Comparison of ENCODE assay signal across 18 mouse cellular contexts in the genomic region with DNA sequence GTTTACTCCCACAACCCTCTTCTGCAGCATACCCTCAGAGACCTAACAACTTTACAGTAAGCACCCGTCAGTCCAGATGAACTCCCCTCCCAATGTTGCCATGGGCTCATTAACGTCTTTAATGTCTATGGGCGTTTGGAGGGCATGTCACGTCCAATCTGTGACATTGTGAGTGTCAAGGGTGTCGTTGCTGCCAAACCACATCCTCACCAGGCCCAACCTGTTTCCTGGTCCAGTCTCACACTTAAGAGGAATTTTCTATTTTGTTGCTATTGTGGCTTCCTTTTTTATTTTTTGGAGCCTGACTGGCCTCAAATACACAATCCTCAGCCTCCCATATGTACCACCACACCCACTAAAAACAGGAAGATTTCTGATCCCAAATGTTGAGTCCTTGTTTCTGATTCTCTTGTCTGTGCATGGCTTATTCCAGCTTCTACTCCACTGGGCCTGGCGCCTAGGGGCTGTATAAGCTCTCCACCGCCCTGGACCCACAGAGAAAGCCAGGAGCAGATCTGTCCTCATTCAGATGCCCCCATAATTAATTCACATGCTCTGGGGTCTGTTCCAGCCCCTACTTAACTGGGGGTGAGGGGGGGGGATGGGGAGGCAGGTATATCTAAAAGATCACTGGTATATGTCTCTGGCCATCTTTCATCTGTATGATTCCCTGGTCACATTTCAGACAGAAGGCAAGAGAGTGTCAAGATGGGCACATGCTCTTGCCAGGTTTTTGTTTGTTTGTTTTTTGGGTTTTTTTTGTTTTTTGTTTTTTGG. TPM values are rescaled to one million over a fixed set of nuclear protein-coding genes. Genes with fewer than 3 reads are reported as not detected.
DNase-seq lines count a peak whose midpoint lies in the region; ATAC-seq and TF ChIP-seq lines count a peak whose summit lies in the region.
"Had no signal": no experiment of that assay in that cellular context is flagged by ENCODE, and none has a peak within 500 bp of the region (broad histone marks: within the 10 kb centered on the region; RNA-seq: fewer than 3 reads in every experiment).

No protein-coding gene starts in this region.

- peaks cover 31% of the 10 kb centered on the region for H3K27me3 ChIP-seq in heart, embryonic 12.5 days (replicated peaks)
- H3K27me3 ChIP-seq in forebrain, postnatal 0 days (ENCODE audit: insufficient read depth, low read length), result no peaks in the 10 kb centered on the region
- no peaks in the 10 kb centered on the region for H3K27me3 ChIP-seq in hindbrain, postnatal 0 days (ENCODE audit: insufficient read depth, low read length)
- H3K27me3 ChIP-seq in neural tube, embryonic 13.5 days, result no peaks in the 10 kb centered on the region
- no peaks in the 10 kb centered on the region for H3K27me3 ChIP-seq in lung, postnatal 0 days (replicated peaks; ENCODE audit: insufficient read depth, low read length)
- H3K27me3 ChIP-seq in intestine, embryonic 16.5 days (replicated peaks; ENCODE audit: control insufficient read depth, insufficient read depth, low read length), result no peaks in the 10 kb centered on the region
- H3K27me3 ChIP-seq: stomach, embryonic 15.5 days had no signal

- no peak for TF ChIP-seq CTCF in forebrain, postnatal 0 days (IDR thresholded peaks at IDR 0.05; ENCODE audit: low read depth)
- no peak for TF ChIP-seq CTCF in hindbrain, postnatal 0 days (IDR thresholded peaks at IDR 0.05; ENCODE audit: low read depth)
- TF ChIP-seq CTCF in lung, postnatal 0 days (IDR thresholded peaks at IDR 0.05), result no peak

- H3K36me3 ChIP-seq in heart, embryonic 12.5 days, result no peaks in the 10 kb centered on the region
- no peaks in the 10 kb centered on the region for H3K36me3 ChIP-seq in forebrain, postnatal 0 days (ENCODE audit: insufficient read depth)
- no peaks in the 10 kb centered on the region for H3K36me3 ChIP-seq in hindbrain, postnatal 0 days (ENCODE audit: insufficient read depth, low read length)
- H3K36me3 ChIP-seq in neural tube, embryonic 13.5 days, result no peaks in the 10 kb centered on the region
- no peaks in the 10 kb centered on the region for H3K36me3 ChIP-seq in lung, postnatal 0 days (ENCODE audit: insufficient read depth, low read length)
- no peaks in the 10 kb centered on the region for H3K36me3 ChIP-seq in intestine, embryonic 16.5 days (ENCODE audit: control insufficient read depth, insufficient read depth, low read length)
- H3K36me3 ChIP-seq: heart, embryonic 15.5 days; limb, embryonic 10.5 days; stomach, embryonic 15.5 days had no signal

- no peak overlapping the region for H3K27ac ChIP-seq in heart, embryonic 12.5 days (ENCODE audit: poor library complexity, severe bottlenecking)
- peak overlapping the region; percentile 94 for H3K27ac ChIP-seq in forebrain, postnatal 0 days (ENCODE audit: low read depth, low read length)
- peak overlapping the region; percentile 84 for H3K27ac ChIP-seq in hindbrain, postnatal 0 days
- peak overlapping the region; percentile 88 for H3K27ac ChIP-seq in neural tube, embryonic 13.5 days (replicated peaks)
- no peak overlapping the region for H3K27ac ChIP-seq in lung, postnatal 0 days (ENCODE audit: low read length)
- no peak overlapping the region for H3K27ac ChIP-seq in intestine, embryonic 16.5 days (ENCODE audit: low read length)
- H3K27ac ChIP-seq: heart, embryonic 15.5 days; limb, embryonic 10.5 days; liver, embryonic 14.5 days; stomach, embryonic 15.5 days had no signal

- no peaks in the 10 kb centered on the region; the same call in 1 of the 2 replicates for H3K4me1 ChIP-seq in heart, embryonic 12.5 days (replicated peaks)
- peaks cover 26% of the 10 kb centered on the region for H3K4me1 ChIP-seq in forebrain, postnatal 0 days (ENCODE audit: insufficient read depth)
- H3K4me1 ChIP-seq in hindbrain, postnatal 0 days (ENCODE audit: insufficient read depth, low read length), result peaks cover 5% of the 10 kb centered on the region; the same call in 1 of the 2 replicates
- H3K4me1 ChIP-seq in neural tube, embryonic 13.5 days (replicated peaks), result peaks cover 39% of the 10 kb centered on the region
- H3K4me1 ChIP-seq in lung, postnatal 0 days (ENCODE audit: insufficient read depth, low read depth, low read length), result no peaks in the 10 kb centered on the region
- H3K4me1 ChIP-seq in intestine, embryonic 16.5 days (ENCODE audit: control insufficient read depth, insufficient read depth, low read length), result no peaks in the 10 kb centered on the region

- H3K4me2 ChIP-seq in heart, embryonic 12.5 days, result no peak overlapping the region
- no peak overlapping the region for H3K4me2 ChIP-seq in forebrain, postnatal 0 days (ENCODE audit: low read depth)
- no peak overlapping the region for H3K4me2 ChIP-seq in hindbrain, postnatal 0 days (ENCODE audit: low read depth, low read length)
- no peak overlapping the region for H3K4me2 ChIP-seq in neural tube, embryonic 13.5 days
- no peak overlapping the region for H3K4me2 ChIP-seq in lung, postnatal 0 days (replicated peaks; ENCODE audit: low read depth, low read length)
- H3K4me2 ChIP-seq in intestine, embryonic 16.5 days (ENCODE audit: low read depth, low read length), result no peak overlapping the region
- H3K4me2 ChIP-seq: heart, embryonic 15.5 days; stomach, embryonic 15.5 days had no signal

- ATAC-seq in heart, embryonic 12.5 days (ENCODE audit: insufficient number of reproducible peaks, low FRiP score), result no peak
- ATAC-seq in forebrain, postnatal 0 days, result no peak
- ATAC-seq in hindbrain, postnatal 0 days, result no peak
- no peak for ATAC-seq in neural tube, embryonic 13.5 days (ENCODE audit: low read depth)
- no peak for ATAC-seq in lung, postnatal 0 days
- ATAC-seq in intestine, embryonic 16.5 days, result no peak

- no peak for TF ChIP-seq EP300 in lung, postnatal 0 days (IDR thresholded peaks at IDR 0.05)

- DNase-seq in heart, adult 11 months, result peak; percentile 30
- peak; percentile 51 for DNase-seq in forebrain, postnatal 0 days
- DNase-seq in hindbrain, postnatal 0 days (ENCODE audit: low spot score), result no peak
- no peak for DNase-seq in lung, postnatal 0 days (ENCODE audit: low spot score)
- DNase-seq in right cerebral cortex, adult 18-20 months, result no peak
- DNase-seq: gastrocnemius, postnatal 10 days; kidney, postnatal 10 days; thymus, postnatal 25 days had no signal

- no peaks in the 10 kb centered on the region for H3K9me3 ChIP-seq in heart, embryonic 12.5 days (replicated peaks)
- H3K9me3 ChIP-seq in forebrain, postnatal 0 days (ENCODE audit: low read length), result no peaks in the 10 kb centered on the region
- H3K9me3 ChIP-seq in hindbrain, postnatal 0 days (ENCODE audit: low read length), result no peaks in the 10 kb centered on the region
- H3K9me3 ChIP-seq in neural tube, embryonic 13.5 days, result no peaks in the 10 kb centered on the region
- no peaks in the 10 kb centered on the region for H3K9me3 ChIP-seq in lung, postnatal 0 days (ENCODE audit: low read length)
- no peaks in the 10 kb centered on the region for H3K9me3 ChIP-seq in intestine, embryonic 16.5 days (ENCODE audit: control insufficient read depth, low read length)
- H3K9me3 ChIP-seq: heart, embryonic 15.5 days; limb, embryonic 10.5 days; stomach, embryonic 15.5 days had no signal

- 73% methylated on average over 7 of the region's 7 CpGs for WGBS in heart, embryonic 12.5 days
- WGBS in forebrain, postnatal 0 days, result 39% methylated on average over 7 of the region's 7 CpGs
- WGBS in hindbrain, postnatal 0 days, result 58% methylated on average over 7 of the region's 7 CpGs
- WGBS in neural tube, embryonic 13.5 days, result 53% methylated on average over 7 of the region's 7 CpGs
- WGBS in lung, postnatal 0 days, result 71% methylated on average over 7 of the region's 7 CpGs
- WGBS in intestine, embryonic 16.5 days, result 83% methylated on average over 7 of the region's 7 CpGs

- H3K9ac ChIP-seq in heart, embryonic 12.5 days, result no peak overlapping the region
- no peak overlapping the region for H3K9ac ChIP-seq in forebrain, postnatal 0 days
- no peak overlapping the region for H3K9ac ChIP-seq in hindbrain, postnatal 0 days (replicated peaks; ENCODE audit: low read length)
- H3K9ac ChIP-seq in neural tube, embryonic 13.5 days, result no peak overlapping the region
- H3K9ac ChIP-seq in lung, postnatal 0 days (replicated peaks; ENCODE audit: low read depth), result no peak overlapping the region
- no peak overlapping the region for H3K9ac ChIP-seq in intestine, embryonic 16.5 days (ENCODE audit: low read depth, low read length)
- H3K9ac ChIP-seq: heart, embryonic 15.5 days; liver, embryonic 14.5 days; stomach, embryonic 15.5 days had no signal

- no peak overlapping the region for H3K4me3 ChIP-seq in heart, embryonic 12.5 days
- no peak overlapping the region for H3K4me3 ChIP-seq in forebrain, postnatal 0 days (ENCODE audit: low read depth, low read length)
- no peak overlapping the region for H3K4me3 ChIP-seq in hindbrain, postnatal 0 days (ENCODE audit: low read length)
- no peak overlapping the region for H3K4me3 ChIP-seq in neural tube, embryonic 13.5 days
- H3K4me3 ChIP-seq in lung, postnatal 0 days (ENCODE audit: low read depth, low read length), result no peak overlapping the region
- H3K4me3 ChIP-seq in intestine, embryonic 16.5 days (ENCODE audit: low read length), result no peak overlapping the region
- H3K4me3 ChIP-seq: heart, embryonic 15.5 days; limb, embryonic 10.5 days; stomach, embryonic 15.5 days had no signal

RNA-seq across cellular contexts. Expression of gene Il9r, which starts 43.0 kb away (rescaled TPM):
- polyA plus RNA-seq in heart, embryonic 12.5 days (2016; fragmentation: Nextera tagmentation; extraction: Ambion mirVana), result 0.18 TPM in 1 of 2 replicates, not detected in the other
- total RNA-seq in forebrain, postnatal 0 days (2014; rRNA removed), result not detected in 2 replicates
- polyA plus RNA-seq in forebrain, postnatal 0 days (2015; fragmentation: Nextera tagmentation; extraction: Ambion mirVana), result not detected in 2 replicates
- total RNA-seq in hindbrain, postnatal 0 days (2014; rRNA removed), result not detected in 2 replicates
- polyA plus RNA-seq in hindbrain, postnatal 0 days (2015; fragmentation: Nextera tagmentation; extraction: Ambion mirVana), result not detected in 2 replicates
- not detected in 2 replicates for polyA plus RNA-seq in neural tube, embryonic 13.5 days (2015; fragmentation: Nextera tagmentation; extraction: Ambion mirVana)
- polyA plus RNA-seq in lung, postnatal 0 days (2015; fragmentation: Nextera tagmentation; extraction: Ambion mirVana), result 0.05 TPM in 1 of 2 replicates, not detected in the other
- polyA plus RNA-seq in intestine, embryonic 16.5 days (2015; fragmentation: Nextera tagmentation; extraction: Ambion mirVana), result 0.02 and 0.11 TPM in 2 replicates
- total RNA-seq: gastrocnemius, postnatal 10 days; layer of hippocampus, postnatal 14 days had no signal
- polyA plus RNA-seq: embryonic facial prominence, embryonic 11.5 days; intestine, embryonic 14.5 days; limb, embryonic 10.5 days had no signal

RNA-seq across cellular contexts. Expression of gene Snrnp25, which starts 48.2 kb away (rescaled TPM):
- polyA plus RNA-seq in heart, embryonic 12.5 days (2016; fragmentation: Nextera tagmentation; extraction: Ambion mirVana), result 44.4 and 45.6 TPM in 2 replicates
- total RNA-seq in forebrain, postnatal 0 days (2014; rRNA removed), result 15.2 and 34.0 TPM in 2 replicates
- 50.4 and 58.0 TPM in 2 replicates for polyA plus RNA-seq in forebrain, postnatal 0 days (2015; fragmentation: Nextera tagmentation; extraction: Ambion mirVana)
- total RNA-seq in hindbrain, postnatal 0 days (2014; rRNA removed), result 18.1 and 21.7 TPM in 2 replicates
- polyA plus RNA-seq in hindbrain, postnatal 0 days (2015; fragmentation: Nextera tagmentation; extraction: Ambion mirVana), result 52.6 and 61.3 TPM in 2 replicates
- 45.7 and 46.8 TPM in 2 replicates for polyA plus RNA-seq in neural tube, embryonic 13.5 days (2015; fragmentation: Nextera tagmentation; extraction: Ambion mirVana)
- polyA plus RNA-seq in lung, postnatal 0 days (2015; fragmentation: Nextera tagmentation; extraction: Ambion mirVana), result 18.9 and 20.8 TPM in 2 replicates
- polyA plus RNA-seq in intestine, embryonic 16.5 days (2015; fragmentation: Nextera tagmentation; extraction: Ambion mirVana), result 40.7 and 45.6 TPM in 2 replicates

Comparison
In these comparisons a context has a peak if more than half of its experiments do, and no peak if none do; other contexts are left out.
1. DNase-seq: peak in heart, adult 11 months (single experiment) and forebrain, postnatal 0 days (single experiment); none in hindbrain, postnatal 0 days (single experiment), lung, postnatal 0 days (single experiment) and right cerebral cortex, adult 18-20 months (single experiment).
2. H3K27ac ChIP-seq: peak in forebrain, postnatal 0 days (single experiment), hindbrain, postnatal 0 days (single experiment) and neural tube, embryonic 13.5 days (single experiment); none in heart, embryonic 12.5 days (single experiment), lung, postnatal 0 days (single experiment) and intestine, embryonic 16.5 days (single experiment).